Mouse (Mus musculus) natural killer cell, adult 2 months (primary cell): Measurements from ENCODE around the gene Cntn5.

Experiments
- DNase-seq, 2 experiments: peaks; one replicate each; pipeline ENCODE4 v3.0.0; 2022; ENCODE audit warnings: low spot score in 2 of 2

Gene Cntn5

DNA sequence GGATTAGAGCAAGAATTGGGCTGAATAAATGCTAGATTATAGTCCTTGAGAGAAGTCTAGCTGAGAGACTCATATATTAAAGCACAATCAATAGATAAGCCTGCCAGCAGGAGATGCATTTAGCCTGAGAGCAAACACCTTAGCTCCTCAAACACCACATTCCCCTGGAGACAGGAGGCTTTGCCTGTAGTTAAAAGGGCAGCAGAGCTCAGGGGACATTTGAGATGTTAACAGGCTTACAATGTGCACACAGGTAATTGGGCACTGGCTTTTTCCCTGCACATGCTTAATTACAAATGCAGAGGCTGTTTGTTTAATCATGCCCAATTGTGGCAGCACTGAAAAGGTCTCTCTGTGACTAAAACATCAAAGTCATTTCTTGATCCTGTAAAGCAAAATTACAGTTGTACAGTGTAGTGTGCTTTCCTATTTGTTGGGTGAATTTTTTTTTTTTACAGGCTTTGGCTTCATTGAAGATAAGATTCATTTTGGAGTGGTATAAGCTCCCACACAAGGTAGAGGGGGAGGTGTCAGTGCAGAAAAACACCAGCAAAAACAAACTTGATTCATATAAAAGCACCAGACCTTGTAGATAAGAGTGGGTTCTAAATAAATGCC, 457.2 kb downstream of the Cntn5 start:
- DNase-seq: no peak

DNA sequence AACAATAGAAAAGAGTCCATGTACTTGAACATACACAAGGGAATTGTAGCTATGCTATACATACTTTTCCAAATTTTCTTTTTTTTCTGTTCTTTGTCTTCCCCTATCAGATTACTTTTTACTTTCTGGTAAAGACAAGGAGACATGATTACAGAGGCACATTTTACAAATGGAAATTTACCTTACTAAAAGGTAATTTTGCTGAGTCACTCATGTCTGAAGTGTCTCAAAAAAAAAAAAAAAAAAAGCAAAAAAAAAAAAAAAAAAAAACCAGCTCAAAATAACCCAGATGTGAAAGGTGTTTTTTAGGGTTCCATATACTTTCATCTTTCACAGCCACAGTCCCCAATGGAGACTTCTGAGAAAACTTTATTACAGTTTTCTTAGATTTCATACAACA, 492.5 kb downstream of the Cntn5 start:
- no peak for DNase-seq

- DNase-seq: no peak
Observed at GRCm38 (mm10) chr9:10400099-10400498, 504.5 kb downstream of the Cntn5 start.

GRCm38 (mm10) chr9:10389863-10390262, 514.7 kb downstream of the Cntn5 start:
- DNase-seq: no peak

GRCm38 (mm10) chr9:10384455-10384854, 520.1 kb downstream of the Cntn5 start:
- no peak for DNase-seq

GRCm38 (mm10) chr9:10383140-10383539, 521.4 kb downstream of the Cntn5 start:
- no peak for DNase-seq

DNA sequence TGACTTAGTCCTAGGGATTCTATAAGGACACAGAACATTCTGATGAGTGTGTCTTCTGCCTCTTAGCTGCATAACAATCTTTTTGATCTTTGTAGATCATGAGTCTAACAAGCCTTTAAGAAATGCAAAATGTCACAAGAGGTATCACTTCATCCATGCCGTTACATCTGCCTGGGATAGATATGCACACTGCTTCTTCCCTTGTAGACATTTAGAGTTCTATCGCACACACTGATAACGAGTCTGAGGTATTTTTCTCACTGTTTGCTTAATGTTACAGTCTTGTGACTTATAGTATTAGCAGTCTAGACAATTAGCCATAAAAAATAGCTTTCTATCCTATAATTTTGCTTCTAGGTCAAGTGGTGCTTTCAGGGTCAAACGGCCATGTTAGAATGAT, 522.9 kb downstream of the Cntn5 start:
- no peak for DNase-seq

DNA sequence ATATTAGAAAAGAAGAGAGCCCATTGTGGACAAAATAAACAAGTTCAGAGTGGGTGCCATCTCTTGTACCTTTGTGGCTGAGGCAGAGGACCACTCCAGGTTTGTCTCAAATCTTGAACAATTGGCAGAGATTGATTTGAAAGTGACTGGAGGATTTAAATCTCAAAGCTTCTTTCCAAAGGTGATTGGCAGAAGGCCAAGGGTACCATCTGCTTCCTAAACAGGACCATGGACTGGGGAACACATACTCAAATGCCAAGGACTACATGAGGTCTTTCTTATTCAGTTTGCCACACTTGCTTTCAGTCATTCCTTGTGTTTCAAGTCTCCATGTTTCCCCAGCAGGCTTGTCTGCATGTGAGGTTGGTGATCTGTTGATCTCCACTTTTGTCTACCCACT, 528.3 kb downstream of the Cntn5 start:
- DNase-seq: no peak

DNA sequence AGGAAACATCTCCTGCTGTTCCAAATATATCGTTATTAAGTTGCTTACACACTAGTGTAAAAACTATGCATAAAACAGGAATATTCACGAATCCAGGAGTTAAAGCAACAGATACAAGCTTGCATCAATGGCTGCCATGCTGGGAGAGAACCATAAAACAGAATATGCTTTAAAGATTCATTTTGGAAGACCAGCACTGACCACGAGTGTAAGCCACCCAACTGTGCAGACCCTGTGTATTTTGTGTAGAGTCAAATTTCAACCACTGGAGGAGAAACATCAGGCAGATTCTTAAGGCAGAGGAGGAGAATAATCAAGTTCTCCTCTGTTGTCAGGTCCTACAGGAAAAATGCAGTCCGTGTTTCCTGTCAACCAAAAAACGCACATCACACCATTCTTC, 535.6 kb downstream of the Cntn5 start:
- no peak for DNase-seq

GRCm38 (mm10) chr9:10368410-10368809, 536.2 kb downstream of the Cntn5 start:
- no peak for DNase-seq

DNA sequence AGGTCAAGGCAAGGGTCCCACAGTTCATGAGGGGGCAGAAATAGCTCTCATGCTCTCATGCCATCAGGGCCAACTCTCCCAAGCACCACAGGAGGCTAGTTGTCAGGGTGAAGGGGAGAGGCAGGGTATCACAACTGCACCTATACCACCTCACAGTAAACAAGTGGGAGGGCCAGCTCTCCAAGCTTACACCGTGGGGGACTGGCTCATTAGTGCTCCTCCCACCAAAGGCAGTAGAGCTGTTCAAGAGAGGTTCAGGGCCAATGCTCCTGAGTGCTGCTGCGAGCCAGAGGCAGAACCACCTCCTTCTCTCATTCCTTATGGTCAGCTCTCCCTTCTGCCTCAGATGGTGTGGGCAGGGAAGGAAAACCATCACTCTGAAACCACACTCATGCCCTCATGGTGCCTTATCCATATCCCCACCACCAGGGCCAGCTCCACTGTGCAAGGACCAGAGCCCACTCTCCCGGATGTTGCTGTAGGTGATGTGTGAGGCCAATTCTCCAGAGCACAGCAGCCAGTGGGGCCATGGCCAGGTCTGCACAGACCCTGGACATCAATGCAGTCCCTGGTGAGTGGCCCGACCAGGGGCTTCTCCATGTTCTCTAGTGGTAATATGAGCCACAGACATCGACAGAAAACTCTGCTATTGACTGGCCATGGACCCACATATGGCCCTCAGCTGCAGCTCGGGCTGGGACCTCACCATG, 538.2 kb downstream of the Cntn5 start:
- DNase-seq: no peak

GRCm38 (mm10) chr9:10350909-10351655, 553.5 kb downstream of the Cntn5 start:
- DNase-seq: no peak

GRCm38 (mm10) chr9:10348741-10349140, 555.8 kb downstream of the Cntn5 start:
- no peak for DNase-seq

GRCm38 (mm10) chr9:10348222-10348621, 556.4 kb downstream of the Cntn5 start:
- no peak for DNase-seq

DNA sequence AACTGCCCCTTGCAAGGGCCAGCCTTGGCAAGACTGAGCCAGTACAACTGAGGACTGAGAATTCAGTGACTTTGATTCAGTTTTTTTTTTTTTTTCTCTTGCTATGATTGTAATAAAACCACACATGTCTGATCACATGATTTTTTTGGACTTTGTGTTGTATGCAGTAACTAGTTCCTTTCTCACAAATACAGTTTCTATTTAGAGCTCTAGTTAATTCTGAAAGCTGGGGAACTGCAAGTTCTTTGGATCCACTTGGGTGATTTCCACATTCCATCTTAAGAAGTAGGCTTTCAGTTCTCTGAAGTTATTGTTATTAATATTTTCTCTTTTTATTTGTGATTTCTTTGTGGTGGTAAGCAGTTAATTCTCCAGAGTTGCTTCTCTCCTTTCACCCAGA, 563.8 kb downstream of the Cntn5 start:
- no peak for DNase-seq

- no peak for DNase-seq
Observed at GRCm38 (mm10) chr9:10339716-10340115, 564.9 kb downstream of the Cntn5 start.

DNA sequence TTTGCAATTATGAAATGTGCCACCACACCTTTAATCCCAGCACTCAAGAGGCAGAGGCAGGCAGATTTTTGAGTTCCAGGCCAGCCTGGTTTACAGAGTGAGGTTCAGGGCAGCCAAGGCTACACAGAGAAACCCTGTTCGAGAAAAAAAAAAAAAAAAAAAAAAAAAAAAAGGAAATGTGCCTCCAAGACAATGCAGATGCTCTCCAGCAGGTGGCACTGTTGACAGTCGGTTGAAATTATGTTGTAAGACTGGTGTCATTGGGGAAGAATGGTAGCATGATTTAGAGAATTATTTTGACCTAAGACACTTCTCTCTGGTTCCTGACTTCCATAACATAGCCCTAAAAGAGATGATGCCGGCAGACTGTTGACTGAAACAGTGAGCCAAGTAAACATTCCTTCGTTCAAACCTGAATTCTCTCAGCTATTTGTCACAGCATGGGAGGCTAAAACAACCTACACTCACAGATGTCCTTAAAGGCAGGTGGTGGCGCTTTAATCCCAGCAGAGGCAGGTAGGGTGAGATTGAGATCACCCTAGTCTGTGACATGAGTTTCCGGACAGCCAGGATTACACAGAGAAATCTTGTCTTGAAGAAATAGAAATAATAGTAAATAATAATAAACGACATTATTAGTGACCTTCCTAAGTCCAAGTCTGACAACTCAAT, 579.7 kb downstream of the Cntn5 start:
- DNase-seq: no peak

GRCm38 (mm10) chr9:10269342-10269741, 635.2 kb downstream of the Cntn5 start:
- DNase-seq: no peak

GRCm38 (mm10) chr9:10268836-10269235, 635.7 kb downstream of the Cntn5 start:
- no peak for DNase-seq

- no peak for DNase-seq
Observed at GRCm38 (mm10) chr9:10265616-10266015, 639.0 kb downstream of the Cntn5 start.

DNA sequence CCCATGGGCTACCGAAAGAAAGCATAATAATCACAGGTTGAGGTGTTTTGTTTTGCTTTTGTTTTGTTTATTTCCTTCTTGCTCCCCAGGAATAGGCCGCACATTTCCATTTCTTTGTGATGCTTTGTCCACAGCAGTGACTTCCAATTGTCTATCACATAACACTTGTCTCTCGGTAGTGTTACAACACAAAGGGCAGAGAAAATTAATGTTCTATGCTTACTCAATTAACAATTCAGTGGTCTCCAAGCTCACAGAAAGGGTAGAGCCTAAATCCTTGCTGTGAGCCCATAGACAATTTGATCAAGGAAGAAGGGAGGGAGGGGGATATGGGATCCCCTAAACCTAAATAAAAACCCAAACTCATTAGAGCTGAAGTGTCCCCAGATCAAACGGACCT, 671.2 kb downstream of the Cntn5 start:
- DNase-seq: no peak

DNA sequence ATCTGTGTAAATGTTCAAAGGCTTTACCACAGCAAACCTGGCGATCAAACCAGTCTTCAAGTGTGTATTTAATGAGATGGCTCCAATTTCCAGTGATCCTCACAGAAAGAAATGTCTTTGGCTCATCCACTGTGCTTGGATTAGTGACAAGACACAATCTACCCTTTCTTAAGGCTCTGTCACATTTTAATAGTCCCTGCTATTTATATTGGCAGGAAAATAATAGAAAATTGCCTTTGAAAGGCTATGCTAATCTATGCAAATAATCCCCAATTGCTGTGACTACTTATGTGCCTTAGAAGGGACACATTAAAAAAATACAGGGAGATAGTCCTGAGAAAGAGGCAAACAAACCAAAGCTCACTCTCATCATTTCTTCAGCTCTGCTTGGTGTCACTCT, 672.5 kb downstream of the Cntn5 start:
- no peak for DNase-seq
